Comparison of ENCODE assay signal across 16 mouse cellular contexts in the genomic region with DNA sequence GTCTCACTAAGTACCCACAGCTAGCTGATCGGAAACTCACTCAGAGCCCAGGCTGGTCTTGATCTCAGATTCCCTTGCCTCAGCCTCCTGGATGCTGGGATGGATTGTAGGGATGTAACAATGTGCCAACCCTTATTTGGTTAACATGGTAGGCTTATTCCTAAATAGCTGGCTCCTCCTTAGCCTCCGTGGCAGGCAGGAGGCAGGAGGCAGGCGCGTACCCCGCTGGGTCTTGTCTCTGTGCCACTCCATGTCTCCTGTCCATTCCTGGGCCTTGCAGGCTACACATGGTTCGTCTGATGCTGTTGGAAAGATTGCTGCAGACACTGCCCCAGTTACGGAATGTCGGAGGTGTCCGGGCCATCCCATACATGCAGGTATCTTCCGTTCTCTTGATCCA.
DNase-seq lines count a peak whose midpoint lies in the region; ATAC-seq lines count a peak whose summit lies in the region.
"Had no signal": no experiment of that assay in that cellular context is flagged by ENCODE, and none has a peak within 500 bp of the region (broad histone marks: within the 10 kb centered on the region; RNA-seq: fewer than 3 reads in every experiment).

No protein-coding gene starts in this region.

- no peak for DNase-seq in cerebellum, postnatal 4 days (ENCODE audit: low spot score in 2 of 2)
- DNase-seq in cerebellum, adult 9-10 months, result peak; percentile 93
- peak; percentile 91 to 94 for DNase-seq in cerebellum, postnatal 25 days
- no peak for DNase-seq in right cerebral cortex, postnatal 10 days (ENCODE audit: low spot score in 2 of 2)
- no peak for DNase-seq in adrenal gland, postnatal 25 days
- DNase-seq: adrenal gland, postnatal 10 days; B cell, adult 2 months; embryo, embryonic 11 days; heart, adult 2 months; heart, postnatal 14 days; kidney, adult 11 months; kidney, adult 9 months had no signal

- peak; percentile 60; the same call in 1 of the 2 replicates for ATAC-seq in cerebellum, adult (ENCODE audit: insufficient number of reproducible peaks, low FRiP score, low TSS enrichment)
- no peak for ATAC-seq in CD4-positive, CD25-positive, alpha-beta regulatory T cell, adult 4 months
- ATAC-seq: forebrain, embryonic 15.5 days; hindbrain, postnatal 0 days had no signal

Comparison
In these comparisons a context has a peak if more than half of its experiments do, and no peak if none do; other contexts are left out.
1. DNase-seq: peak in cerebellum, adult 9-10 months (single experiment) and cerebellum, postnatal 25 days (2 of 2); none in cerebellum, postnatal 4 days (0 of 2), right cerebral cortex, postnatal 10 days (0 of 2) and adrenal gland, postnatal 25 days (single experiment).